Mouse (Mus musculus): ENCODE results near the gene Bnc2.

Bnc2 gene

DNA sequence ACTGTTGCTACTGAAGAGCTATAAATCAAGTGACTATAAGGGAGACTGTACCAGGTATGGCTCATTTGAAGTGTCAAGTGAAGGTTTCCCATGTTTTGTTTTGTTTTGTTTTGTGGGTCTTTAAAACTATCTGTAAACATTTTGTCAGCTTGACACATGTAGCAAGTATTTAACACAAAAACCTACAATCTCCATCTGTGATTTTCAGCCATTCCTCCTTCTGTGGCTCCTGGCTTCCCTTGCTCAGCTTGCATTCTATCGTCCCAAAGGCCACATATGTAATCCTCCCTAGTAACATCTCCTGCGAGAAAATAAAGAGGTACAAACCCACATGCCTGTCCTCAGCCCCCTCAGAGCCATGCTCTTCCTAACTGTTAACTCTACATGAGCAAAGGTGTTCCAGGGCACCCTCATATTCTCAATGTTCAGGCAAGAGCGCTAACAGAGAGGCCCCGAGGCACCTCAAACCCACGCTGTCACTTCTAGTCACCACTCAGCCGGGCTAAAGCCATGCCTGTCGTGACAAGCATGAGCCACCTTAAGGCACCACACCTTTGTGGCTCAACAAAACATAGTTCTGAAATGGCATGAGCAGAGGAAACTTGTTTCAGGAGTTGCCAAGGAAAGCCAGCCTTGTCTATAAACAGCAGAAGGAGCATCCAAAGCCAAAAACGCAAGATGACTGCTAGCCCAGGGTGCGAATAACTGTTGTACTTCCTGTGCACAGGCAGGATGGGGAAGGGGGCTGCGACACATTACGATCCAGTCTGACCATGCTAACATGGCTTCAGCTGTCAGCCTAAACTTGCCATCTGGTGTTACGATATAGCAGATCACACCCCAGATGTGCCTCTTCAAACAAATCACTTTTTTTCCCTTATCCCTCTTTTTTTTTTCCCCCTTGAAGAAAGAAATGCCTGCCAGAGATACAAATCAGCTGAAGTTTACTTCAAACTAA, 42.0 kb downstream of the Bnc2 start:
- no peak for DNase-seq (ENCODE audit: low read depth, low spot score)

DNA sequence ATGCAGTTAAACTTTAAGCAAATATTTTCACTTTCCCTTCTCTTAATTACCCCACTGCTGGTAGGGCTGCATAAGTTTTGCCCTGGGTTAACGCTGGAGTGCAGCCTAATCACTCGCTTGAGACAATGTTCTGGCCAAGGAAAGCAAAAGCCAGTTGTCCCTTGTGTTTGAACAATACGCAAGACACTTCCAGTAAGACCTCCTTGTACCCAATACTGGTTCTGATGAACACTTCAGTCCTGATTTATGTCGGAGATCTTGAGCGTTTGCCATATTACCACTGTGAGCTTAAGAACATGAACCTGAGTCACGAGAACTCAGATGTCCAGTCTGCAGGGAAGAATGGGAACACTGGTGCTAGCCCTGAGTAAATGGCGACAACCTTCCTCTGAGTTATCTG, 47.5 kb downstream of the Bnc2 start:
- no peak for DNase-seq (ENCODE audit: low read depth, low spot score)

GRCm38 (mm10) chr4:84623312-84623711, 51.8 kb downstream of the Bnc2 start:
- DNase-seq (ENCODE audit: low read depth, low spot score), result no peak

GRCm38 (mm10) chr4:84621785-84622184, 53.3 kb downstream of the Bnc2 start:
- no peak for DNase-seq (ENCODE audit: low read depth, low spot score)

- DNase-seq (ENCODE audit: low read depth, low spot score), result peak; percentile 25
These were observed 65.2 kb downstream of the Bnc2 start for GRCm38 (mm10) chr4:84609861-84610260.

GRCm38 (mm10) chr4:84604461-84604860, 70.6 kb downstream of the Bnc2 start:
- DNase-seq (ENCODE audit: low read depth, low spot score), result no peak

DNA sequence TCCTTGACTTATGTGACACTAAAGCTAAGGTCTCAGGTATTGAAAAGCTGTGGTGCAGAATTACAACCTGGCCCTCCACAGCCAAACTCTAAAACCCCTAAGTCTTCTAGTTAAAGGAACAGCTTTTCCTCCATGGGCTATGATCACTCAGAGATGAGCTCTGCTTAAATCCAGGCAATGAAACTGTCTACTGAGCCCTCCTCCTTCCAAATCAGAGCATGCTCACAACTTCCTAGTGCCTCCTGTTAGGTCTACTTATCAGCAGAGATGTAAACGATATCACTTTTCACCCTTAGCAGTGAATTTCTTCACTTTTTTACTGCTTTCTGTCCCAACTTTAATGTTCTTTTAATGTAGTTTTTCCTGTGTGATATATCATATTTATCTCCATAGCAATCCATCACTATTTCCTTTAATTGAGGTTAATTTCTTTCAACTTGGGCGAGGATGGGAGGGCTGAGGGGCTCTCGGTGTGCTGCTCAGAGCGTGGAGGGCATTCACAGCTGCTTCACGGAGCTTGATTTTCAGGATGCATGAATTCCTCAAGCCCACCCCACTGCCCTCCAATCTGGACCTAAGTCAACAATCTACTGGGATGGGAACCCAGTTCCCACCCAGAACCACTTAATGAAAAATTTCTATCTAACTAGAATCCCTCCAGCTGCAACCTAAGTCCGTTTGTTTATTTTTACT, 94.7 kb downstream of the Bnc2 start:
- no peak for DNase-seq (ENCODE audit: low read depth, low spot score)

DNA sequence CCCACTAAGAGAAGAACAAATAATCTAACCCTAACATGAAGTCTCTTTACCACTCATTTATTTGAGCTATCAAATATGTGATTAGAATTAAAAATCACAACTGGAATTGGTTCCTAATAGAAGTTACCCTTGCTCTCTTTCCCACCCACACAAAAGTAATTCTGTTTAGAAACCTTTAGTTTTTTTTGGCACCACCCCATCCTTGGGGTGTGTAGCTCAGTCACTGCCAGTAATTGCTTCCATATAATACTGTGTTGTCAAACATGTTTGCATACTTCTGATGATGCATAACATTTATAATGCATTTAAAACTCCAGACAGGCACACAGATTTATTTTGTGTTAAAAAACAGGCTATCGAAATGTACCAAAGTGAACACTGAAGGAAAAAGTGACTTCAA, 96.8 kb downstream of the Bnc2 start:
- no peak for DNase-seq (ENCODE audit: low read depth, low spot score)

GRCm38 (mm10) chr4:84566123-84566522, 109.0 kb downstream of the Bnc2 start:
- no peak for DNase-seq (ENCODE audit: low read depth, low spot score)

GRCm38 (mm10) chr4:84545204-84545871, 129.7 kb downstream of the Bnc2 start:
- DNase-seq (ENCODE audit: low read depth, low spot score), result peak; percentile 87

GRCm38 (mm10) chr4:84544646-84545045, 130.4 kb downstream of the Bnc2 start:
- DNase-seq (ENCODE audit: low read depth, low spot score), result no peak

- DNase-seq (ENCODE audit: low read depth, low spot score), result no peak
These were observed 134.5 kb downstream of the Bnc2 start for GRCm38 (mm10) chr4:84540531-84540930.

DNA sequence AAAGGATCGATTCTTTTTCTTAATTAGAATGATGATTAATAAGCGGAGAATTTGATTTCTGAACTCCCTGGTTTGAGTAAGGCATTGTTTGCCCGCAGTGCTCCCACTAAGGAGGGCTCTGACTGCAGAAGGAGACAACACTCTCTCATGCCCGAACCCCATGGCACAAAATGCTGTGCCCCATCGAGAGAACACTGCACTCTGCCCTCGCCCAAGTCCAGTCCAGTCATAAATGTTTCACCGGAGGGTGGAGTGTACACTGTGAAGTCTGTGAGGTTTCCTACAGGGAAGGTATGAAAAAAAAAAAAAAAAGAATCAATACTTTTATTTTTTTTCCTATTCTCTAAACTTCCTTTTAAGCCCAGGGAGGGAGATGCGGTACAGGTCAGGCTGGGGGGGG, 135.7 kb downstream of the Bnc2 start:
- no peak for DNase-seq (ENCODE audit: low read depth, low spot score)

DNA sequence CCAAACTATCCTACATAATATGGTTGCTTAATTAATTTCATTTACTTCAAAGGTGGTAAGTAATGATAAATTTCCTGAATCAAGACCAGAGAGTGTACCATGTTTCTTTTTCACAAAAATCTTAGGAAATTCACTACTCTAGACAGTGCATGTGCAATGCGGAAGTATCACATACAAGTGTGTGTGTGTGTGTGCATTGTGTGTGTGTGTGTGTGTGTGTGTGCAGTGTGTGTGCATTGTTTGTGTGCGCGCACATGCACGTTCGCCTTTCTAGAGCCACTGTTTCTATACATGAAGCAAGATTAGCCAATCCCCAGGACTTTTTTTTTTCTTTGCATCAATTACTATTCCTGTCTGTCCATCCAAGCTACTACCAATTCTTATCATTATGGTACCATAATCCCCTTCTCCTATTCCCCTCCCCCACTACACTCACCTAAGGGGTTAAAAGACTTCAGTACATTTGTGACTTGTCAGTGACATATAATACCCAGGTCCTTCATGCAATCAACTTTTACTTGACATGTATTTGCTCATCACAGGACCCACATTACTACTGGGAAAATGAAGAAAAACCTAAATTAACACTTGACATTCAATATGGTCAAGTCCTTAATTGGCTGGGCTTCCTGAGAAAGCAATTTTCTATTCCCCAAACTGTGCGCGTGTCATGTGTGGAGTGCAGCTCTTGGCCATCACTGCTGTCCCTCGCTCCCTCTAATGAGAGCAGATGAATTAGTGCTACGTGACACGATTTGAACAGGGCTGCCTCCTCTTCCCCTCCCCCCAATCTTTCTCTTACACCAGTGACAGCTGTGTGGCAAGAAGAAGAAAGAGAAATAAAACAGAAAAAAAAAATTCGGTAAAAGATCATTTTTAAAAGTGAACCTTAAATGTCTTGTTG, 145.9 kb downstream of the Bnc2 start:
- DNase-seq (ENCODE audit: low read depth, low spot score), result no peak

DNA sequence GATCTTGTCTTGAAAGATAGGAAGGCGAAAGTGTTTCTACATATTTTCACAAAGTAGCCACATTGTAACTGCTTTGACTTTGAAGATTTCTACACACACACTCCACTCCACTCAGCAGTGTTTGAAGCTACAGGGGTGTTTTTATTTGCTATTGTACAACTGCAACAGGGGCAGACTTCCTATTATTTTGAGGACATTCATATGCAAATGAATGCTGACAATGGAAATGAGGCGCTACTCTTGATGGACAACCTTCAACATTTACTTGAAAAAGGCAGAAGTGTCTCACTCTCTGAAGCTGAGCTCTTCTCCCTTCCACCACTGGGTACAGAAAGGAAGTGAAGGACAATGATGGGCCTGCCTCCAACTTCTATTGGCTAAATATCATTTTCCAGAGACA, 146.7 kb downstream of the Bnc2 start:
- no peak for DNase-seq (ENCODE audit: low read depth, low spot score)

DNA sequence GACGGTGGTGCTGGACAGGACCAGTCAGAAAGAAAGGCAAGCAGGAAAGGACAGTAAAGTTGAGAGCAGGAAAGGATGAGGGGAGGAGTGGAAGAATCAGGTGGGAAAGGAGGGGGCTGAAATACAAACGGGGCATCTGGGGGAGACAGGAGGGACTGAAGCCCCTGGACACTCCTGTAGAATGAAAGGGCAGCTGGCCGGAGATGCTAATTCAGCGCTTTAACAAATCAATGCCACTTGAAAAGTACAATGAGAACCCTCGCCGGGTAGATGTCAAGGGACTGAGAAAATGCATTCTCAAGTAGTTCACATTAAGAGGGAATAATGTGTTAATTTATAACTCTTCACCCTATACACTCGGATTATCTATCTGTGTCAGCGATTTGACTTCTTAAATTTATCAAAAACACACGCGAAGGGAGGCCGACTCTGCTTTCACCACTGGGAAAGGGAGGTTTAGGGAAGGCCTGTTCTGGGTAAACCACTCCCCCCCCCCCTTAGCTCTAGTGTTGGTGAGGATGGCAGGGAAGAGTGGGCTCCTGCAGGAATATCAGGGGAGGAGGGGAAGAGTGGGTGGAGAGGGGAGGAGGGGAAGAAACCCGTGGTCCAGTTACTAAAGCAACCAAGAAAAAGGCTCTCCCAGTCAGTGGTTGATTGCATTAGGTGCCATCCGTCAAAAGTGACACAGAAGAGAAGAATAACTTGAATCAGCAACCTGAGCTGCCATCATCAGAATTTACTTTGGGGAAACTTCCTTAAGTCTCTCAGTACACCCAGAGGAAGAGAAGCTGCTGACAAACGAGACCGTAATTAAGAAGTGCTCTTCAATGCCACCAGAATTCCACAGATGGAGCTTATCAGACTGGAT, 147.8 kb downstream of the Bnc2 start:
- peak; percentile 41 for DNase-seq (ENCODE audit: low read depth, low spot score)

- peak; percentile 39 for DNase-seq (ENCODE audit: low read depth, low spot score)
These were observed 151.3 kb downstream of the Bnc2 start for GRCm38 (mm10) chr4:84523651-84524221.

- DNase-seq (ENCODE audit: low read depth, low spot score), result peak; percentile 38
These were observed 151.9 kb downstream of the Bnc2 start for GRCm38 (mm10) chr4:84523211-84523610.

GRCm38 (mm10) chr4:84521562-84521961, 153.5 kb downstream of the Bnc2 start:
- DNase-seq (ENCODE audit: low read depth, low spot score), result no peak

DNA sequence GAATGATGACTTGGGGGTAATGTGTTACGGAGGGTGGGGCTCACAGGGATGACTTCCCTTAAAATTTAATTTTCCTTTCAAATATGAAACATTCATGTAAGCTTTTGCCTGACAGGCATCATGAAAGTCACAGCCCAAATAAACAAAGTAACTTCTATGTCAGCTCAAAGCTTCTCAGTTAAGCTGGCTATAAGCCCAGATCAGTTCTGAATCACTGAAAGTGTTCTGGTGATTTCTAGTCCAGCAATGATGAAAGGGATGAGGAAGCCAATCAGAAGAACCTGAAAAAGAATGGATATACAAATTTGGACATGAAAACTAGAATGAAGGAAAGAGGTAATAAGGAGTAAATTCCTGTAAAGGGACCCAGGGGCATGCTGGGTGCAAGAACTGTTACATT, 164.6 kb downstream of the Bnc2 start:
- DNase-seq (ENCODE audit: low read depth, low spot score), result no peak
